Mouse (Mus musculus): ENCODE data around the gene Snai1. TPM values are rescaled to one million over a fixed set of nuclear protein-coding genes. Genes with fewer than 3 reads are reported as not detected.

Gene Snai1
- total and polyA plus RNA-seq, 3 experiments, result 1.6 to 10.5 (median 2.0) TPM

GRCm38 (mm10) chr2:167563035-167563434 lies 25.0 kb downstream of the Snai1 start:
- no peak for DNase-seq
- H3K36me3 ChIP-seq (ENCODE audit: control insufficient read depth, insufficient read depth, low read length), result no peaks in the 10 kb centered on the region
- no peak overlapping the region for H3K9ac ChIP-seq (ENCODE audit: low read depth, low read length)
- peaks cover 6% of the 10 kb centered on the region for H3K4me1 ChIP-seq (ENCODE audit: control insufficient read depth, insufficient read depth, low read length)
- intact Hi-C loops (cut with DNase I), result loop anchor here (5.0 kb wide), 1 partner anchor 34 kb away; no protein-coding TSS in a partner anchor
- 72% methylated on average over 5 of the region's 5 CpGs for WGBS
- TF ChIP-seq EP300 (IDR thresholded peaks at IDR 0.05; ENCODE audit: insufficient read depth, low read depth, low read length) (no peak), POLR2A (IDR thresholded peaks at IDR 0.05; ENCODE audit: insufficient read depth, low read depth, low read length) (no peak), CTCF (IDR thresholded peaks at IDR 0.05) (no peak)
- no peak overlapping the region for H3K4me3 ChIP-seq
- no peak overlapping the region for H3K27ac ChIP-seq
- H3K27me3 ChIP-seq (ENCODE audit: control insufficient read depth, insufficient read depth, low read length), result no peaks in the 10 kb centered on the region
- H3K79me2 ChIP-seq (replicated peaks; ENCODE audit: control insufficient read depth, insufficient read depth, low read length), result no peaks in the 10 kb centered on the region

- 71% methylated on average over 12 of the region's 12 CpGs for WGBS
- intact Hi-C loops (cut with DNase I), result loop anchor here (2.0 to 5.0 kb wide), 2 partner anchors 21 to 34 kb away; no protein-coding TSS in a partner anchor
- no peaks in the 10 kb centered on the region for H3K36me3 ChIP-seq (ENCODE audit: control insufficient read depth, insufficient read depth, low read length)
- H3K27me3 ChIP-seq (ENCODE audit: control insufficient read depth, insufficient read depth, low read length), result no peaks in the 10 kb centered on the region
- no peak overlapping the region for H3K27ac ChIP-seq
- TF ChIP-seq POLR2A (IDR thresholded peaks at IDR 0.05; ENCODE audit: insufficient read depth, low read depth, low read length), result no peak
- TF ChIP-seq EP300 (IDR thresholded peaks at IDR 0.05; ENCODE audit: insufficient read depth, low read depth, low read length), result no peak
- no peak for TF ChIP-seq CTCF (IDR thresholded peaks at IDR 0.05)
- no peak for DNase-seq
- no peaks in the 10 kb centered on the region for H3K79me2 ChIP-seq (replicated peaks; ENCODE audit: control insufficient read depth, insufficient read depth, low read length)
- peaks cover 10% of the 10 kb centered on the region for H3K4me1 ChIP-seq (ENCODE audit: control insufficient read depth, insufficient read depth, low read length)
- no peak overlapping the region for H3K4me3 ChIP-seq
- no peak overlapping the region for H3K9ac ChIP-seq (ENCODE audit: low read depth, low read length)
Observed at GRCm38 (mm10) chr2:167563703-167564102, 25.7 kb downstream of the Snai1 start.

GRCm38 (mm10) chr2:167564551-167565311 lies 26.7 kb downstream of the Snai1 start:
- Histone ChIP-seq H3K4me3 (no peak overlapping the region), H3K27ac (no peak overlapping the region; the same call in 1 of the 2 replicates), H3K4me1 (ENCODE audit: control insufficient read depth, insufficient read depth, low read length) (peaks cover 10% of the 10 kb centered on the region), H3K27me3 (ENCODE audit: control insufficient read depth, insufficient read depth, low read length) (no peaks in the 10 kb centered on the region), H3K79me2 (replicated peaks; ENCODE audit: control insufficient read depth, insufficient read depth, low read length) (no peaks in the 10 kb centered on the region), H3K9ac (ENCODE audit: low read depth, low read length) (no peak overlapping the region), H3K36me3 (ENCODE audit: control insufficient read depth, insufficient read depth, low read length) (no peaks in the 10 kb centered on the region)
- DNase-seq, result no peak
- TF ChIP-seq CTCF (IDR thresholded peaks at IDR 0.05) (no peak), POLR2A (IDR thresholded peaks at IDR 0.05; ENCODE audit: insufficient read depth, low read depth, low read length) (no peak), EP300 (IDR thresholded peaks at IDR 0.05; ENCODE audit: insufficient read depth, low read depth, low read length) (no peak)
- 82% methylated on average over 13 of the region's 13 CpGs for WGBS
- intact Hi-C loops (cut with DNase I), result loop anchor here (2.0 to 5.0 kb wide), 2 partner anchors 22 to 33 kb away; no protein-coding TSS in a partner anchor

- H3K4me1 ChIP-seq (ENCODE audit: control insufficient read depth, insufficient read depth, low read length), result peaks cover 14% of the 10 kb centered on the region
- H3K4me3 ChIP-seq, result 0 out of 2 replicates have a peak overlapping the region, but pooled peaks have one; percentile 33
- intact Hi-C loops (cut with DNase I), result loop anchor here (2.0 kb wide), 1 partner anchor 22 kb away; no protein-coding TSS in a partner anchor
Observed at GRCm38 (mm10) chr2:167565312-167565656, 27.3 kb downstream of the Snai1 start.

GRCm38 (mm10) chr2:167565682-167566081 lies 27.7 kb downstream of the Snai1 start:
- DNase-seq, result peak; percentile 77 to 84
- H3K4me1 ChIP-seq (ENCODE audit: control insufficient read depth, insufficient read depth, low read length), result peaks cover 18% of the 10 kb centered on the region
- 33% methylated on average over 19 of the region's 19 CpGs for WGBS
- H3K79me2 ChIP-seq (replicated peaks; ENCODE audit: control insufficient read depth, insufficient read depth, low read length), result no peaks in the 10 kb centered on the region
- peak overlapping the region; percentile 33; the same call in 1 of the 2 replicates for H3K4me3 ChIP-seq
- no peaks in the 10 kb centered on the region for H3K27me3 ChIP-seq (ENCODE audit: control insufficient read depth, insufficient read depth, low read length)
- H3K27ac ChIP-seq, result peak overlapping the region; percentile 88
- H3K9ac ChIP-seq (ENCODE audit: low read depth, low read length), result peak overlapping the region; percentile 83
- peak; percentile 46 for TF ChIP-seq CTCF (IDR thresholded peaks at IDR 0.05)
- TF ChIP-seq EP300 (IDR thresholded peaks at IDR 0.05; ENCODE audit: insufficient read depth, low read depth, low read length), result 0 out of 2 replicates have a peak, but pooled peaks have one; percentile 51
- peak; percentile 38; the same call in 1 of the 2 replicates for TF ChIP-seq POLR2A (IDR thresholded peaks at IDR 0.05; ENCODE audit: insufficient read depth, low read depth, low read length)
- no peaks in the 10 kb centered on the region for H3K36me3 ChIP-seq (ENCODE audit: control insufficient read depth, insufficient read depth, low read length)
- intact Hi-C loops (cut with DNase I), result loop anchor here (2.0 kb wide), 1 partner anchor 23 kb away; no protein-coding TSS in a partner anchor

More at GRCm38 (mm10) chr2:167565312-167565656, 27.3 kb downstream of the Snai1 start:
- 53% methylated on average over 3 of the region's 3 CpGs for WGBS
- no peak overlapping the region for H3K9ac ChIP-seq (ENCODE audit: low read depth, low read length)
- no peak for DNase-seq
- TF ChIP-seq POLR2A (IDR thresholded peaks at IDR 0.05; ENCODE audit: insufficient read depth, low read depth, low read length) (no peak), EP300 (IDR thresholded peaks at IDR 0.05; ENCODE audit: insufficient read depth, low read depth, low read length) (no peak), CTCF (IDR thresholded peaks at IDR 0.05) (no peak)
- H3K79me2 ChIP-seq (replicated peaks; ENCODE audit: control insufficient read depth, insufficient read depth, low read length), result no peaks in the 10 kb centered on the region
- no peaks in the 10 kb centered on the region for H3K27me3 ChIP-seq (ENCODE audit: control insufficient read depth, insufficient read depth, low read length)
- H3K27ac ChIP-seq, result peak overlapping the region; percentile 88
- no peaks in the 10 kb centered on the region for H3K36me3 ChIP-seq (ENCODE audit: control insufficient read depth, insufficient read depth, low read length)

- no peaks in the 10 kb centered on the region for H3K79me2 ChIP-seq (replicated peaks; ENCODE audit: control insufficient read depth, insufficient read depth, low read length)
- no peaks in the 10 kb centered on the region for H3K36me3 ChIP-seq (ENCODE audit: control insufficient read depth, insufficient read depth, low read length)
- H3K27me3 ChIP-seq (ENCODE audit: control insufficient read depth, insufficient read depth, low read length), result no peaks in the 10 kb centered on the region
- intact Hi-C loops (cut with DNase I), result no loop called here
- WGBS, result 45% methylated on average over 9 of the region's 9 CpGs
- DNase-seq, result no peak
- no peak overlapping the region for H3K9ac ChIP-seq (ENCODE audit: low read depth, low read length)
- no peak overlapping the region; the same call in 1 of the 2 replicates for H3K27ac ChIP-seq
- no peak overlapping the region for H3K4me3 ChIP-seq
- peaks cover 18% of the 10 kb centered on the region for H3K4me1 ChIP-seq (ENCODE audit: control insufficient read depth, insufficient read depth, low read length)
- TF ChIP-seq EP300 (IDR thresholded peaks at IDR 0.05; ENCODE audit: insufficient read depth, low read depth, low read length) (no peak), CTCF (IDR thresholded peaks at IDR 0.05) (no peak), POLR2A (IDR thresholded peaks at IDR 0.05; ENCODE audit: insufficient read depth, low read depth, low read length) (no peak)
Observed at GRCm38 (mm10) chr2:167568112-167568511, 30.1 kb downstream of the Snai1 start.

All from heart, adult 2 months (tissue).